Mouse (Mus musculus): ENCODE results near the gene Csk. TPM values are rescaled to one million over a fixed set of nuclear protein-coding genes. Genes with fewer than 3 reads are reported as not detected.

The Csk gene
- polyA plus RNA-seq, 1 experiment from 2014 or later = 41.1 TPM

GRCm38 (mm10) chr9:57671037-57671436 is 17.6 kb upstream of the Csk start:
- Histone ChIP-seq H3K27ac (no peak overlapping the region), H3K27me3 (no peaks in the 10 kb centered on the region), H3K4me1 (no peaks in the 10 kb centered on the region), H3K36me3 (no peaks in the 10 kb centered on the region), H3K9me3 (no peaks in the 10 kb centered on the region), H3K4me2 (replicated peaks) (no peak overlapping the region), H3K4me3 (no peak overlapping the region), H3K9ac (no peak overlapping the region)
- ATAC-seq (ENCODE audit: insufficient number of reproducible peaks, insufficient read depth, low FRiP score, low TSS enrichment) = no peak
- WGBS = 83% methylated on average over 4 of the region's 4 CpGs

GRCm38 (mm10) chr9:57669566-57669965 is 16.1 kb upstream of the Csk start:
- Histone ChIP-seq H3K4me3 (no peak overlapping the region), H3K4me2 (replicated peaks) (no peak overlapping the region), H3K4me1 (no peaks in the 10 kb centered on the region), H3K36me3 (no peaks in the 10 kb centered on the region), H3K27ac (no peak overlapping the region), H3K27me3 (no peaks in the 10 kb centered on the region), H3K9me3 (no peaks in the 10 kb centered on the region), H3K9ac (no peak overlapping the region)
- ATAC-seq (ENCODE audit: insufficient number of reproducible peaks, insufficient read depth, low FRiP score, low TSS enrichment) = no peak
- 79% methylated on average over 3 of the region's 3 CpGs for WGBS

- Histone ChIP-seq H3K4me2 (replicated peaks) (no peak overlapping the region), H3K4me3 (no peak overlapping the region), H3K27ac (no peak overlapping the region), H3K27me3 (no peaks in the 10 kb centered on the region), H3K9me3 (no peaks in the 10 kb centered on the region), H3K36me3 (no peaks in the 10 kb centered on the region), H3K9ac (no peak overlapping the region), H3K4me1 (no peaks in the 10 kb centered on the region)
- 25% methylated on average over 1 of the region's 1 CpGs for WGBS
- no peak for ATAC-seq (ENCODE audit: insufficient number of reproducible peaks, insufficient read depth, low FRiP score, low TSS enrichment)
Observed at GRCm38 (mm10) chr9:57668277-57668676, 14.8 kb upstream of the Csk start.

- 68% methylated on average over 11 of the region's 11 CpGs for WGBS
- no peaks in the 10 kb centered on the region for H3K36me3 ChIP-seq
- H3K9me3 ChIP-seq = no peaks in the 10 kb centered on the region
- no peak for ATAC-seq (ENCODE audit: insufficient number of reproducible peaks, insufficient read depth, low FRiP score, low TSS enrichment)
- no peak overlapping the region for H3K27ac ChIP-seq
- H3K4me2 ChIP-seq (replicated peaks) = no peak overlapping the region
- H3K27me3 ChIP-seq = no peaks in the 10 kb centered on the region
- H3K4me1 ChIP-seq = no peaks in the 10 kb centered on the region
- H3K4me3 ChIP-seq = no peak overlapping the region
- H3K9ac ChIP-seq = no peak overlapping the region
Observed at GRCm38 (mm10) chr9:57667817-57668216, 14.4 kb upstream of the Csk start.

GRCm38 (mm10) chr9:57667136-57667535 is 13.7 kb upstream of the Csk start:
- H3K9me3 ChIP-seq = no peaks in the 10 kb centered on the region
- H3K27ac ChIP-seq = no peak overlapping the region
- 66% methylated on average over 3 of the region's 3 CpGs for WGBS
- no peaks in the 10 kb centered on the region for H3K4me1 ChIP-seq
- ATAC-seq (ENCODE audit: insufficient number of reproducible peaks, insufficient read depth, low FRiP score, low TSS enrichment) = no peak
- H3K4me3 ChIP-seq = no peak overlapping the region
- no peak overlapping the region for H3K4me2 ChIP-seq (replicated peaks)
- no peaks in the 10 kb centered on the region for H3K36me3 ChIP-seq
- no peak overlapping the region for H3K9ac ChIP-seq
- no peaks in the 10 kb centered on the region for H3K27me3 ChIP-seq

- 82% methylated on average over 8 of the region's 8 CpGs for WGBS
- no peaks in the 10 kb centered on the region for H3K4me1 ChIP-seq
Observed at GRCm38 (mm10) chr9:57666536-57666935, 13.1 kb upstream of the Csk start.

GRCm38 (mm10) chr9:57664616-57665015 is 11.2 kb upstream of the Csk start:
- H3K4me1 ChIP-seq = no peaks in the 10 kb centered on the region
- no peaks in the 10 kb centered on the region for H3K27me3 ChIP-seq
- no peak overlapping the region for H3K27ac ChIP-seq
- H3K4me2 ChIP-seq (replicated peaks) = no peak overlapping the region
- no peak overlapping the region for H3K4me3 ChIP-seq
- H3K9me3 ChIP-seq = no peaks in the 10 kb centered on the region
- no peak overlapping the region for H3K9ac ChIP-seq
- 68% methylated on average over 7 of the region's 7 CpGs for WGBS
- ATAC-seq (ENCODE audit: insufficient number of reproducible peaks, insufficient read depth, low FRiP score, low TSS enrichment) = no peak
- no peaks in the 10 kb centered on the region for H3K36me3 ChIP-seq

More at GRCm38 (mm10) chr9:57666536-57666935, 13.1 kb upstream of the Csk start:
- Histone ChIP-seq H3K27ac (no peak overlapping the region), H3K27me3 (no peaks in the 10 kb centered on the region), H3K4me2 (replicated peaks) (no peak overlapping the region), H3K36me3 (no peaks in the 10 kb centered on the region), H3K4me3 (no peak overlapping the region), H3K9me3 (no peaks in the 10 kb centered on the region), H3K9ac (no peak overlapping the region)
- ATAC-seq (ENCODE audit: insufficient number of reproducible peaks, insufficient read depth, low FRiP score, low TSS enrichment) = no peak

- Histone ChIP-seq H3K4me2 (replicated peaks) (no peak overlapping the region), H3K4me1 (no peaks in the 10 kb centered on the region), H3K9me3 (no peaks in the 10 kb centered on the region), H3K9ac (no peak overlapping the region), H3K36me3 (no peaks in the 10 kb centered on the region), H3K4me3 (no peak overlapping the region), H3K27me3 (no peaks in the 10 kb centered on the region), H3K27ac (no peak overlapping the region)
- no peak for ATAC-seq (ENCODE audit: insufficient number of reproducible peaks, insufficient read depth, low FRiP score, low TSS enrichment)
- 70% methylated on average over 3 of the region's 3 CpGs for WGBS
Observed at GRCm38 (mm10) chr9:57661552-57661951, 8.1 kb upstream of the Csk start.

DNA sequence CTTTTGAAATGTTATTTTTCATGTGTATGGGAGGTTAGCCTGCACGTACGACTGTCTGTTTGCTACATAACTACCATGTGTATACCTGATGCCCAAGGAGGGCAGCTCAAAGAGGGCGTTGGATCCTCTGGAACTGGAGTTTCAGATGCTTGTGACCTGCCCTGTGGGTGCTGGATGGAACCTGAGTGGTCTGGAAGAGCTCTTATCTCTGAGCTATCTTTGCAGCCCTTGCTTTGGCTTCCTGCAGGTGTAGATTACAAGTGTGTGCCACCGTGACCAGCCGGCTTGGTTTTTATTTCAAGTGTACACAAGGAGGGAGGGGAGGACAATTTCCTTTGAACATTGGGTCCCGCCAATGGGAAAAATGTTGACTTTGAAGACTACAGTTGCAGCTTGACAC is 7.1 kb upstream of the Csk start:
- Histone ChIP-seq H3K4me3 (no peak overlapping the region), H3K4me2 (replicated peaks) (no peak overlapping the region), H3K9ac (no peak overlapping the region), H3K27me3 (no peaks in the 10 kb centered on the region), H3K27ac (no peak overlapping the region), H3K4me1 (0 out of 2 replicates have a peak, but pooled peaks cover 4% of the 10 kb centered on the region), H3K9me3 (no peaks in the 10 kb centered on the region), H3K36me3 (no peaks in the 10 kb centered on the region)
- ATAC-seq (ENCODE audit: insufficient number of reproducible peaks, insufficient read depth, low FRiP score, low TSS enrichment) = no peak
- 75% methylated on average over 6 of the region's 6 CpGs for WGBS

GRCm38 (mm10) chr9:57659774-57660173 is 6.3 kb upstream of the Csk start:
- Histone ChIP-seq H3K9ac (no peak overlapping the region), H3K27me3 (peaks cover 2% of the 10 kb centered on the region; the same call in 1 of the 2 replicates), H3K36me3 (no peaks in the 10 kb centered on the region), H3K4me1 (0 out of 2 replicates have a peak, but pooled peaks cover 4% of the 10 kb centered on the region), H3K4me3 (no peak overlapping the region), H3K9me3 (no peaks in the 10 kb centered on the region), H3K4me2 (replicated peaks) (no peak overlapping the region), H3K27ac (no peak overlapping the region)
- 24% methylated on average over 4 of the region's 4 CpGs for WGBS
- ATAC-seq (ENCODE audit: insufficient number of reproducible peaks, insufficient read depth, low FRiP score, low TSS enrichment) = no peak

DNA sequence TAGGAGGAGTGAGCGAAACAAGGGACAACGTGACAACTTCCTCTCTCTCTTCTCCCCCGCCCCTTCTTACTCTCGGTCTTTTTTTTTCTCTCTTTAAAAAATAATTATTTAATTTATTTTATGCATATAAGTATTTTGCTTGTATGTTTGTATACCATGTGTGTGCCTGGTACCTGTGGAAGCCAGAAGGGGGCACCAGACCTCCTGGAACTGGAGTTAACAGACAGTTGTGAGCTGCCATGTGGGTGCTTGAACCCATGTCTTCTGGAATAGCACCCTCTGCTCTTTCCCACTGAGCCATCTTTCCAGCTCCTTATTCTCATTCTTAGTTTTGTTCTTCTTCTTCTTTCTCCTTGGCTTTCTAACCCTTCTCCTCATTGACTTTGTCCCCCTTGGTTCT is 5.5 kb upstream of the Csk start:
- no peaks in the 10 kb centered on the region for H3K36me3 ChIP-seq
- H3K9me3 ChIP-seq = no peaks in the 10 kb centered on the region
- no peak overlapping the region for H3K4me2 ChIP-seq (replicated peaks)
- 80% methylated on average over 4 of the region's 4 CpGs for WGBS
- no peak overlapping the region for H3K4me3 ChIP-seq
- H3K27ac ChIP-seq = no peak overlapping the region
- no peak for ATAC-seq (ENCODE audit: insufficient number of reproducible peaks, insufficient read depth, low FRiP score, low TSS enrichment)
- H3K9ac ChIP-seq = no peak overlapping the region
- H3K27me3 ChIP-seq = peaks cover 10% of the 10 kb centered on the region; the same call in 1 of the 2 replicates
- H3K4me1 ChIP-seq = 0 out of 2 replicates have a peak, but pooled peaks cover 4% of the 10 kb centered on the region

- Histone ChIP-seq H3K9me3 (no peaks in the 10 kb centered on the region), H3K4me1 (0 out of 2 replicates have a peak, but pooled peaks cover 6% of the 10 kb centered on the region), H3K36me3 (no peaks in the 10 kb centered on the region), H3K4me3 (no peak overlapping the region), H3K4me2 (replicated peaks) (no peak overlapping the region), H3K27me3 (peaks cover 18% of the 10 kb centered on the region), H3K27ac (no peak overlapping the region), H3K9ac (no peak overlapping the region)
- ATAC-seq (ENCODE audit: insufficient number of reproducible peaks, insufficient read depth, low FRiP score, low TSS enrichment) = no peak
- 51% methylated on average over 4 of the region's 4 CpGs for WGBS
Observed at GRCm38 (mm10) chr9:57657843-57658242, 4.4 kb upstream of the Csk start.

Measured in embryonic facial prominence, embryonic 12.5 days (tissue).